Mouse (Mus musculus) cerebellum, adult 8-10 months (tissue): ENCODE data around the gene Oog4.
A peak's percentile ranks its signal among the peaks of the same experiment; 100 is the strongest.
"Not testable (repeated sequence)": the region's sequence is repeated elsewhere in the genome, so short reads cannot be mapped to it uniquely, and the experiment has no call there.

Experiments
- DNase-seq: peaks from one replicate; pipeline ENCODE4 v3.0.0; 2022

The Oog4 gene

GRCm38 (mm10) chr4:143450224-143450623, at the start of gene Oog4:
Oog4 (minus strand) TSS chr4:143450324.
- no peak for DNase-seq

- DNase-seq, result not testable (repeated sequence)
Measured at GRCm38 (mm10) chr4:143426770-143427169, 23.4 kb downstream of the Oog4 start.

GRCm38 (mm10) chr4:143414121-143414520, 36.0 kb downstream of the Oog4 start:
- no peak for DNase-seq

- DNase-seq, result no peak
Measured at GRCm38 (mm10) chr4:143413621-143414020, 36.5 kb downstream of the Oog4 start.

- peak; percentile 87 for DNase-seq
Measured at GRCm38 (mm10) chr4:143412219-143413092, 37.7 kb downstream of the Oog4 start, which contains the start of gene Pramef8. Pramef8 (plus strand) TSS chr4:143412426.

- DNase-seq, result peak; percentile 28
Measured at GRCm38 (mm10) chr4:143411566-143412218, 38.4 kb downstream of the Oog4 start.

- no peak for DNase-seq
Measured at GRCm38 (mm10) chr4:143394181-143394580, 55.9 kb downstream of the Oog4 start, which contains the start of gene Pramel1. Pramel1 (plus strand) TSS chr4:143394428.

GRCm38 (mm10) chr4:143388955-143389702, 61.0 kb downstream of the Oog4 start:
- DNase-seq, result no peak
